Mouse (Mus musculus) right cerebral cortex, postnatal 25 days (tissue): ENCODE measurements around the gene Prr14l.
"Not testable (repeated sequence)": the region's sequence is repeated elsewhere in the genome, so short reads cannot be mapped to it uniquely, and the experiment has no call there.

ENCODE experiments used
- DNase-seq: peaks from one replicate; pipeline ENCODE4 v3.0.0; 2022

The Prr14l gene

DNA sequence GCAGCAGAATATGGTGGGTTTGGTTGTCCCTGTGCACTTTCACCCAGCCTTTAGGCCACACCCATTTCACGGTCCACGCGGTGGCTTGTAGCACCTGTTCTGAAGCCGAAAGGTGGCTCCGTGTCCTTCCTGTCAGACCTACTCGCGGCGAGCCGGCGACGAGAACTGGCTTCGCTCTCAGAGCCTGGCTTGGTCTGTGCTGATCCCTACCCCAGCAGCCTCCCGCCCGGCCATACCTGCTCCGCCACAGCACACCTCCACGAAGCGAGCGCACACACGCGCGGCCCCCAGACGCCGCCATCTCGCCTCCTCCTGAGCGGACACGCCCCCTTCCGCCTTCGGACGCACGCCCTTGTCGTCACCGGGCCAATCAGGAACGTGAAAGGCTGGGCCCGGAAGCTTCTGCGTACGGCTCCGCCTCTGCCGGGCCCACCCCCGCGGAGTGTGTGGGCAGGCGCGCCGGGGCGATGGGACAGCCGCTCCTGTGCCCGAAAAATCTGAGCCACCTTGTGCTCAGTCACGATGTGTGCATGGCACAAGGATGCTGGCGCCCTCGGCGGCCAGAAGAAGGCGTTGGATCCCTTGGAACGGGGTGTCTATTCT is 68.6 kb downstream of the Prr14l start, which contains the start of gene Pisd:
Pisd (minus strand) TSS at position 334 of the 603 bp plus-strand sequence.
- DNase-seq, result peak; percentile 98

DNA sequence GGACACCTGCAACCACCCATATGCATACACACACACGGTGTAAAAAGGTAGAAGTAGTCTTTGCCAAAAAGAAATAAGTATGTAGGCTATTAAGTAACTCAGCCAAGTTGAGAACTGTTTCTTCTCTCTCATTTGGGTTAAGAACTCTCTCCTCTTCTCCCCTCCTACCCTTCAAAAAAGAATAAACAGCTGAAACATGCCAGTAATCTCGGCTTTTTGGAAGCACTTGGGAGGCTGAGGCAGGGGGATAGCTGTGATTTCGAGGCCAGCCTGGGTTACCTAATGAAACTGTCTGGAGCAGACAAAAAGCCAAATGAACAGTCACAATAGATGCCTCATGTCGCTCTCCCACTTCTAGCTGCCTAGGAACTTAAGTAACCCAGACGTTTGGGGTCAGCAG is 69.3 kb downstream of the Prr14l start:
- DNase-seq, result no peak

DNA sequence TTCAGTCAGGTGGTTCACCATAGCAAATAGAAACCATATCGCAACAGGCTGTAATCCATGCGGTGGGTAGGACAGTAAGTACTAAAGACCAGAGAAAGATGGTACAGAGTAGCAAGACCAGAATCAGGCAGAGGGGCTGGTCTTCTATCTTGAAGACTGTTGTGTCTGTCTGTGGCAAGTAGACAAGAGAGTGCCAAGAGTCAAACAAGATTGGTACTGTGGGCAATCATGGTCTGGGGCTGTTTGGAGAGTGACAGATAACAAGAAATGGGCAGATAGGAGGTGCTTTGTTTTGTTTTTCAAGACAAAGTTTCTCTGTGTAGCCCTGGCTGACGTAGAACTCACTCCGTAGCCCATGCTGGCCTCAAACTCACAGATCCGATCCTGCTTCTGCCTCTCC is 72.5 kb downstream of the Prr14l start:
- no peak for DNase-seq

DNA sequence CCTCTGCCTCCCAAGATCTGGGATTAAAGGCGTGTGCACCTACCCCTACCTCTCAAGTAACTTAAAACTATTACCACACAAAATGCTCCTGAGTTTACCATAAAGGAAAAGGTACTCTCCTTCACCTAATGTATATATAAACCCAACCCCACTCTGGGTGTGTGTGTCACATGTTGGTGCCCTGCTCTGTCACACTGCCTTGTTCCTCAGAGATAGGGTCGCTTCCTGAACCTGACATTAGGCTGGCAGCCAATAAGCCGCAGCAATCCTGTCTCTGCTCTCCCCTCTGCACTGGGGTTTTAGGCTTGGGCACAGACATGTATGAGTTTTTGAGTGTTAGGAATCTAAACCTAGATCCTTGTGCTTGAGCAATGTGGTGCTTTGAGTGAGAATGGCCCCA is 75.9 kb downstream of the Prr14l start:
- DNase-seq, result no peak

DNA sequence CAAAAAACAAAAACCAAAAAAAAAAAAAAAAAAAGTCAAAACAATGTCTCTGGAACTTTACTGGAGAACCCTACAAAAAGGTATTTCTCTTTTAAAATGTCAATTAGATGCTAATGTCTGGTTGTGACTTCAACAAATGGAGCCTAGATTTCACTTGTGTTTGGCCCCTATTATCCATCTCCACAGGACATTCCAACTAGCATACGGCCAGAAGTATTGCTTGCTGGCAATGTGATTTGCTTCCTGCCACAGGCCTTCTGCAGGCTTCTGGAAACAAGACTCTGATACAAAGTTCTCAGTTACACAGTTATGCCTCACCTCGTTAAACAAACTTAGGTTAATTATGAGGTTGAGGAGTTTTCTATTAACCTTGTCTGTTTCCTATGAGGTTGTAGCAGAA is 81.7 kb downstream of the Prr14l start:
- no peak for DNase-seq

DNA sequence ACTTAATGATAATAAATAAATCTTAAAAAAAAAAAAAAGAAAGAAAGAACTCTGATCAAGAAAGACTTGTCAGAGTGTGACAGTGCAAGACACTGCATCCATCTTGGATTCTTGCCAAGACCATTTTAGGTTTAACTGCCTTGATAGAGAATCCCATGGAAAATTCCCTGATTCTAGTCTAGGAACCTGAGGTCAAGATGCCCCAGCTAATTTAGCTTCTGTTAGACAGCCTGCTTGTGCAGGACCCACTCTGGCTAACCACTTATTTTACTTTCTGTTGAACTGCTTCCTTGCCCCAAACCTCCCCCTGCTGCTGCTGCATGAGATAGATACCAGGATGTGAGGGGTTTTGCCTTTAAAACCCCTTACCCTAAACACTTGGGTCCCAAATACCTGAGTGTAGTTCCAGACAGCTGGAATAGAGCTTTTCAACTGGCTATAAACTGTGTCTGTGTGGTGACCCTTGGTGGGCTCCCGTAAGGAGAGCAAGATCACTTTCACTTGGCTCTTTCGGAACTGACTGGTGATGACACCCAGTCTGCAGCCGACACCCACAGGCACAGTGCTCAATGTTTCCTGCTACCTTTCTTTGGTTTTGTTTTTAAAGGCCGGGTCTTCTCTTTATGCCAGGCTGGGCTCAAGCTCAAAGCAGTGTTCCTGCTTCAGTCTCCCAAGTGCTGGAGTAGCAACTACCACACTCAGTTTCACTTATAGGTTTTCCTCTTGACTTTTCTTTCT is 86.3 kb downstream of the Prr14l start:
- DNase-seq, result no peak

DNA sequence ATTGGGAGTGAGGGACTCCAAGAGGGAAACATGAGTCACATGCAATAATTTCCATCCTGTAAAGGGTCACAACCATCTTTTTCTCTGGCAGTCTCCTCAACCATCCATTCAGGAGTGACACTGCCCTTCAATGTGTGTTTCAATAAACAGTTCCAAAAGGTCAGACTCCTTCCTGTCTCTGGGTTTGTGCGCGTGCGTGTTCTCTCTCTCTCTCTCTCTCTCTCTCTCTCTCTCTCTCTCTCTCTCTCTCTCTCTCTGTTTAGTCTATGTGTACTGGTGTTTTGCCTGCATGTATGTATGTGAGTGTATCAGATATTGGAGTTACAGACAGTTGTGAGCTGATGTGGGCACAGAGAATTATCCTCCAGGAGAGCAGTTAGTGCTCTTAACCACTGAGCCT is 87.1 kb downstream of the Prr14l start:
- DNase-seq, result no peak

DNA sequence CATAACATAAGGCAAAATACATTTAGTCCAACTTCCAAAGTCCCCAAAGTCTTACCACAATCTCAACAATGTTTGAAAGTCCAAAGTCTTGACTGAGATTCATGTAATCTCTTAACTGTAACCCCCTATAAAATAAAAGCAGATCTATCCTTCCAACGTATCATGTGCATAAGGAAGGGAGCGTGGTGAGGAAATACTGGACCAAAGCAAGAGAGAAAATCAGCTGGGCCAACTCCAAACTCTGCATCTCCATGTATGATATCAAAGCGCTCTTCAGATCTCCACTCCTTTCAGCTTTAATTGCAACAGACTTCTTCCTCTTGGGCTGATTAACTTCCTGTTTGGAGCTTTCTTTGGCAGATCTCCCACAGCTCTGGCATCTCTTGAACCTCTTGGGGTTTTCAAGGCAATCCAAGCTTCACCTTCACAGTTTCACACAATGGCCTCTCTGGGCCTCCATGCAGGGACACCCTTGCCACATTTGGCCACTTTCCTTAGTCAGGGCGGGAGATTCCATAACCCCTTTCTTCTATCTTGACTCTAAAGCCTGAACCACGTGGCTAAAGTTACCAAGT is 92.4 kb downstream of the Prr14l start:
- DNase-seq, result no peak

DNA sequence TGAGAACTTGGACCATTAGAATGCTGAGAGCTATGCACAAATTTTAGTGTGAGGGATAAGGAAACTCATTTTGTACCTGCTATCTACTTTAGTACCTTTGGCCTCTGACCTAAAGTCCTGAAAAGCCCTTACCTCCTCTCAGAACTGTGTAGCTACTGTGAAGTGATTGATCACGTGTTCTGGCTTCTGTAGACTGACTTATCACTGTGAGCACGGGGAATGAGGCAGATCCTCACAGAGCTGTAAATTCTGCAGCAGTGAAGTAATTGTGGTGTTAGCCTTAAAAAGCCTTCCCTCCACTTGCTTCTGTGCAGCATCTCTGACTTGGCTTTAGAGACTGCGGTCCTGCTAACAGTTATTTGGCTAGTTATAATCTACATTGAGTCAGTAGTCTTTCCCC is 93.3 kb downstream of the Prr14l start:
- no peak for DNase-seq

DNA sequence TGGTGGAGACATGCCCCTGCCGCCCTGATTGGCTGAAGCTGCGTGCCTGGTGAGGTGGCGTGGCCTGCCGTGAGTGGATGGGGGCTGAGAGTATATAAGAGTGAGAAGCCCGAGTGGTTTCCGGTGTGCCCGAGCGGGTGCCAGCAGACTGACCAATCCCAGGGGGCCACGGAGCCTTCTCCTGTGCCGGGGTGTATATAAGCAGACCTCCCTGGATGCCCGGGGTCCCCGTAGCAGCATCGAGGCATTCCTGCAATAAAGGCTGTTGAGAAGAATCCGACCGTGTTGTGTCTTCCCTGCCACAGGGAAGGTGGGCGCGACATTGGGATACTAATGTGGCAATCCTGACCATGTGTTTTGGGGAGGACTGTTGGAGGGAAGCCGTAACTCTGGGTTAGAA is 93.7 kb downstream of the Prr14l start:
- DNase-seq, result not testable (repeated sequence)

DNA sequence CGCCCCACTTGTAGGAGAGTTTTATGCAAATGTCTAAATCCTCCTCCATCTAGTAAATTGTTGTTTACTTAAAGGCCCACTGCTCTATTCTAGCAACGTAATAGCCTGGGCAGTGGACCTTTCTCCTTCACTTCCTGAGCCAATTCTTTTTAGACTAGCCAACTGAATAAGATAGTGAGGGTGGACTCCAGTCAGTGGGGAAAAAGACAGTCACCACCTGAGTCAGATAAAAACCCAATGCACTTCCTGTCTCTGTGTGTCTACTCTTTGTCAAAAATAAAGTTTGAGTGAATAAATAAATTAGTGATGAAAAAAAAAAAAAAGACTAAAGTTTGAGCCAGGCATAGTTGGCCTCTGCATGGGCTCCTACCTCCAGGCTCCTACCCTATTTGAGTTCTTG is 94.4 kb downstream of the Prr14l start:
- no peak for DNase-seq

DNA sequence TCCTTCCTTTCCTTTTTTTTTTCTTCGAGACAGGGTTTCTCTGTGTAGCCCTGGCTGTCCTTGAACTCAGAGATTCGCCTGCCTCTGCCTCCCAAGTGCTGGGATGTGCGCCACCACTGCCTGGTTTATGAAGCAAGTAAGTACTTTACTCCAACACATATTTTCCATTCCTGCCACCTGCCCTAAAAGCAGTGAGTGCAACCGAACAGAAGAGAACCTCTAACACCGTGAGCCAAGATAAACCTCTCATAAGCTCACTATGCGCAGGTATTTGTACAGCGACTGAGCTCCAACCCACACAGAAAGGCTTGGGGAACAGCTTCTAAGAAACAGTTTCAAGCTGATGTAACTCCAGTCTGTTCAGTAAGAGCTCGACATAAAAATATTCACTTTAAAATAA is 97.9 kb downstream of the Prr14l start:
- no peak for DNase-seq

DNA sequence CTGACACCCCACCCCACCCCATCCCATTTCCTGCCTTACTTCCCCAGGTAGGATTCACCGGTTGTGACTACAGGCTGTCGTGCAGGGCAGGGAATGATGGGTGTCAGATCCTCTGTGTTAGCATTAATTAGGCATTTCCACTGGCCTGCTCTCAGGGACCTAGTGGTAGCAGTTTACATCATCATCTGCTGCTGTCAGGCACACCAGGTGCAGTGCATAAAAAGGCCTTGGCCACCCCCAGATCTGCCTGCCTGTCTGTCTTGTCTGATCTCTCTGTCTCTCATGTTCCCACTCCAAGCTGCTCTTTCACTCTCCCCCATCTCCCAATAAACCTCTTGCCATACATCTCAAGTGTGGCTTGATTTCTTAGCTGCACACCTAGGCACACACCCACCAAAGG is 102.3 kb downstream of the Prr14l start:
- DNase-seq, result no peak

DNA sequence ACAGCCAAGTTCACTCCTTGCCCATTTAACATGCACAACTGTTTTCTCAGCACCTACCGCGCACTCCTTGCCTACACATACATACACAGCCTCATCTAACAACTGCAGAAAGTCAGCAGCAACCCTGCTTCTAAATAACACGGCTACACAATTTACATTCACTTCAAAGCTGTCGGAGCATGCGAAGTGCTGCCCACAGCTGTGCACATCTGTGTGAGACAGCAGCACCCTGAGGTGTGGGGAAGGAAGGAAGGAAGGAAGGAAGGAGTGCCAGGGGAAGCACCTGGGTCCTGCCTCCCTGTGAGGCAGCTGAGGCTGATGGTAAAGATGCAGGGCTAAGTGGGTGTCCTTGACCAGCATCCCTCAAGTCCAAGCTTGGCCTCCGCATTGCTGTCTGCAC is 105.1 kb downstream of the Prr14l start:
- DNase-seq, result no peak

DNA sequence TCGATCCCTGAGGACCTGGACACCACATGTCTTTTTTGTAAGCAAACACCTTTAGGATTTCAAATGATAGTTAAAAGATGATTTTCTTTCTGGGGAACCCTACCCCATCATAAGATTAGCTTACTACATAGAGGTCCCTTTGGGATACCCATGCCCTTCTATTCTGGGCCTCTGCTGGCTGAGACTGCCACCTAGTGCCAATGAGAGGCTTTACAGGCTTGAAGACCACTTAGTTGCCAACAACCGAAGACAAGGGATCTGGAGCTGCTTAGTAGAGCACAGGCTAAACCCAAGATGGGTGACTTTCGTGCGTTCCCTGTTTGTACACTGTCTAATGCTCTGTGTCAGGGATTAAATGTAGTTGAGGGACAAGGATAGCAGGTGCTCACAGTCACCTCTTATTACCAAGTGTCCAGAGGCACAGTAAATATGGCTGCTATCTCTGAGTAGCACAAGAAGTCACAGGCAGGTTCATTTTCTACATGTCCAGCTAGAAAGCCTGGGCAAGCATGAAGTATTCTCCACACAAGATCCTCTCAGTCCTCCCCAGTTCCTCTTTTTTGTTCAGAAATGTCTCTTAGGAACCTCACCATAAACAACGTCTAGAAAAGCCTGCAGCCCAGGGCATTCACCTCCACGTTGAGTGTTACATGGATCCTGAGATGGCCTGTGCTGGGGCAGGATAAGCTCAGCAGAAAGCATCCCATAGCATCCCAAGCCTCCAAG is 106.2 kb downstream of the Prr14l start:
- DNase-seq, result peak; percentile 58

DNA sequence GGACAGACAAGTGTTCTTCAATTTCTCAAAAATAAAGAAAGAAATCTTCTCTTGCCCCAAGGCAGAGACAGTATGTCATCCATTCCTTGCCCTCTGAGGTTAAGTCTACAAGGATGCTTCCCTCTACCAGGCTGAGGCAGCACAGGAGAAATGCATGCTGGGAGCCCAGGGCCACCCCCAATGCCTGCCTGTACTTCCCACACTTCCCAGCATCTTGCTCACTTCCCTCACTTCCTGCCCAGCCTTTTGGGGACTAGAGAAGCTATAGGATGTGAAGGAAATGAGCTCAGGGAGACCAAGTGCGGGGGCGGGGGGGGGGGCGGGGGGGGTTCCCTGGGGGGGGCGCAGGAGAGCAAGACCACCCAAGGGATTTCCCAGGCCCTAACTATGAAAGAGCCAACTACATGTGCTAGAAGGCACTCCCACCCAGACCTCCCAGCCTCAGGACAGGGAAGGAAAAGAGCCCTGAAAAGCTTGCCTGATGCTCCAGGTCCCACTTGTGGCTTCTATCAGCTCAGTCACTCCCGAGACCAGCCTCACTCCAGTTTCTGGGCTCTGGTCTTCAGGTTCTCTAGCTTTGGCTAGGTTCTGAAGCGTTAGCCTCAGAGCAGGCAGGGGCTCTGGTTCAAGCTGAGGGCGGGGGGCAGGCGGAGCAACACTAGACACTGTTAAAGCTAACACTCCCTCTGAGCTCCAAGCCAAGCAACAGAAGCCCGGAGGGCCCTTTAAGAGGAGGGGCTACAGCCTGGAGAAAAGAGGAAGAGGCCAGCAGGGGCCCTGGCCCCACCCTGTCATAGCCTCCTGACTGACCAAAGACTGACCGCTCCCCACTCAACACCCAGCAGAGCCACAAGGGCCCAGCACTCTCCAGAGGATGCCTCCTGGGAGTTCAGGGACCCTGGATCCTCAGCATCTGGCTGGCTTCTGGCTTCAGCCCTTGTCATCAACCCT is 108.1 kb downstream of the Prr14l start:
- DNase-seq, result peak; percentile 62

DNA sequence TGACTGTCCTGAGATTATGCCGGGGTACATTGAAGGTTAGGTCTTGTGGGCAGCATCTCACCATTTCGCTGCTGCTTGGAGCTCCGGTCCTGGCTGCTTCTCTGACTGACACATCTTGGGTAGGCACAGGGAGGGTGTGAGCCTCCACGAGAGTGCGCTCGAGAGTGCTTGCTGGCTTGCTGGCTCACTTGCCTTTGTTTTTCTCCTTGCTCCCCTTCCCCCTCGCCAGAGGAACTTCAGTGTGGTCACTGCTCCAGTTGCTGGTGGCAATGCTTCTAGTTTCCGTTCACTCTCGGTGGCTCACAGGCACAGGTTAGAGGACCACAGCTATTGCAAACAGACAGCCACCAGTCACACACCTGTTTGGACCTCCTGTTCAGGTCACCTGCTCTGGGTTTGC is 111.9 kb downstream of the Prr14l start:
- DNase-seq, result peak; percentile 84

DNA sequence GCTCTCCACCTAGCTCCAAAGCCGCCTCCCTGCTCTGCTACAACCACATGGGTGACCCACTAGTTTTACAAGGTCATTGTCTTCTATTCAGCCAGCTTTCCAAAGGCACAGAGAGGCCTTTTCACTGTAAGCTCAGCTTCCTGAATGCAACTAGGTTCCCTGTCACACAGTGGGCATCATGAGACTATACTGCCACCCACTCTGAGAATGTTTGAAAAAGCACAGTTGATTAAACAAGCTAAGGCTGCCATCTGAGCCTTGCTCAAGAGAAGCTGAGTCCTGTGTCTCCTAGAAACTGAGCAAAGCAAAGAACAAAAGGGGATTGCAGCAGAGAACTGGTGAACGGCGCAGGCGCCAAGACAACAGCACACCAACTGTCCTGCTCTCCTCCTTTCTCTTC is 112.7 kb downstream of the Prr14l start:
- DNase-seq, result peak; percentile 59

DNA sequence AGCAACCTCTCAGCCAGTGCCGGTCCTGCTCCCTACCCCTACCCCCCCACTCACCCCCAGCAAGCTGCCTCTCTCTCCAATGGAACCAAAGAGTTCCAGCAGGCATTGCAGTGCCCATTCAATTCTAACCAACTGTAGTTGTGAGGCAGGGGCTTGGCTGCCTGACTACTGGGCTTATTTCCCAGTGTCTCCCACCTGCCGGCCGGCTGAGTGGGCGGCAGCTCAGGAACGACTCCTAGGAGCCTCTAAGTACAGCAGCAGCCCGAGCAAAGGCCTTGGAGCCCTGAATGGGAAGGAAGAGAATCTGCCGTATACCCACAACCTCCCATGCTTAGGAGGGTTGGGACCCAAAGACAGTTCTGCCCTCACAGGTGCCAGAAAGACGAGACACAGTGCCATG is 113.2 kb downstream of the Prr14l start:
- peak; percentile 42 for DNase-seq

DNA sequence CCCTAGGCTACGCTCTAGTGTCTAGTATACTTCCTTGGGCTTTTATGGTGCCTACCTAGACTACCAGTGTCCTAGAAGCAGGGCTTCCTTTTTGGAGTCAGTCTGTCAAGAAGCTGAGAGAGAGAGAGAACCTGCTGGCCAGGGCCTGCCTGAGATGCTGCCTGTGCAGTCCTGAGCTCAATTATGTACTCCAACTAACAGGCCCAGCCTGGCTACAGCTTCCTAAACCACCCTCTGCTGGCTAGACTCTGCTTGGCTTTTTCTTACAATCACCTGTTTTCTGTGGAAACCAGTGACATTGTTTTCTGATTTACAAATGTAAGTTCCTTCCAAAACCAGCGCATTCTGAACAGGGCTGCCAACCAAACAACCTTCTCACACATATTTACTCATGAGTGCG is 113.9 kb downstream of the Prr14l start:
- DNase-seq, result no peak
